Mouse (Mus musculus) lung, embryonic 14.5 days (tissue): Measurements from ENCODE around the gene 2610528J11Rik. TPM values are rescaled to one million over a fixed set of nuclear protein-coding genes. Genes with fewer than 3 reads are reported as not detected.

Experiments used
- ATAC-seq: fragments of 200-750 bp; cut with Nextera tagmentation; 2 replicates; pipeline ENCODE4 v1.8.0; 2017; ENCODE audit warnings: mild to moderate bottlenecking, moderate TSS enrichment, moderate library complexity; ENCODE audit not compliant: insufficient read depth
- DNase-seq: peaks from one replicate; pipeline ENCODE4 v3.0.0-alpha.2; 2015
- H3K27ac ChIP-seq: fragments of 300-500 bp; sonication (generic); 2 replicates; pipeline ENCODE4 v1.5.1; 2014; ENCODE audit warnings: low read depth, mild to moderate bottlenecking, moderate library complexity
- H3K27me3 ChIP-seq: fragments of 300-500 bp; sonication (generic); 2 replicates; pipeline ENCODE4 v1.6.1; 2014; ENCODE audit warnings: low read length, control low read depth; ENCODE audit not compliant: insufficient read depth
- H3K36me3 ChIP-seq: fragments of 300-500 bp; sonication (generic); 2 replicates; pipeline ENCODE4 v1.6.1; 2014; ENCODE audit warnings: control low read depth; ENCODE audit not compliant: insufficient read depth
- H3K4me1 ChIP-seq: fragments of 300-500 bp; sonication (generic); 2 replicates; pipeline ENCODE4 v1.6.1; 2014; ENCODE audit warnings: antibody characterized with exemption, control low read depth; ENCODE audit not compliant: insufficient read depth
- H3K4me2 ChIP-seq: fragments of 300-500 bp; sonication (generic); 2 replicates; pipeline ENCODE4 v1.6.1; 2014; ENCODE audit warnings: mild to moderate bottlenecking
- H3K4me3 ChIP-seq: fragments of 300-500 bp; sonication (generic); 2 replicates; pipeline ENCODE4 v1.5.1; 2014; ENCODE audit warnings: low read depth, low read length
- H3K9ac ChIP-seq: fragments of 300-500 bp; sonication (generic); 2 replicates; pipeline ENCODE4 v1.6.1; 2014
- H3K9me3 ChIP-seq: fragments of 300-500 bp; sonication (generic); 2 replicates; pipeline ENCODE4 v1.6.1; 2016; ENCODE audit warnings: low read depth, low read length, control low read depth
- CTCF ChIP-seq: IDR thresholded peaks from 2 replicates; pipeline ENCODE4 v1.5.1; 2016; ENCODE audit warnings: antibody characterized with exemption, low read depth
- WGBS: fragments of 180-500 bp; shearing (Covaris S2); extraction: QIAGEN DNeasy Blood & Tissue Kit; methylation state at CpG from one replicate; pipeline ENCODE4 v1.1.7; 2014; 5-methylcytosine and 5-hydroxymethylcytosine counted together
- polyA plus RNA-seq: library from polyadenylated mRNA; unstranded; fragments of >200 nt; fragmentation: Nextera tagmentation; extraction: Ambion mirVana; gene quantifications from 2 replicates; pipeline ENCODE4 v1.2.1, GENCODE M21; 2014

2610528J11Rik gene
- polyA plus RNA-seq, 1 experiment from 2014 or later = 10.3 TPM

- ATAC-seq = no peak
Observed at GRCm38 (mm10) chr4:118553039-118553649, 26.3 kb downstream of the 2610528J11Rik start.

GRCm38 (mm10) chr4:118564062-118564925 is 37.5 kb downstream of the 2610528J11Rik start:
- 71% methylated on average over 13 of the region's 13 CpGs for WGBS
- no peak for ATAC-seq
- H3K4me1 ChIP-seq = no peaks in the 10 kb centered on the region
- H3K9me3 ChIP-seq = no peaks in the 10 kb centered on the region
- no peak overlapping the region for H3K9ac ChIP-seq
- no peak overlapping the region for H3K4me3 ChIP-seq
- no peaks in the 10 kb centered on the region for H3K36me3 ChIP-seq
- no peaks in the 10 kb centered on the region for H3K27me3 ChIP-seq
- peak; percentile 34 for DNase-seq
- no peak for TF ChIP-seq CTCF
- no peak overlapping the region for H3K4me2 ChIP-seq
- H3K27ac ChIP-seq = no peak overlapping the region

More at GRCm38 (mm10) chr4:118553039-118553649, 26.3 kb downstream of the 2610528J11Rik start:
- Histone ChIP-seq H3K36me3 (no peaks in the 10 kb centered on the region), H3K27ac (no peak overlapping the region), H3K9me3 (no peaks in the 10 kb centered on the region), H3K27me3 (no peaks in the 10 kb centered on the region), H3K4me3 (no peak overlapping the region), H3K4me2 (no peak overlapping the region), H3K9ac (no peak overlapping the region), H3K4me1 (no peaks in the 10 kb centered on the region)
- WGBS = 64% methylated on average over 3 of the region's 3 CpGs
- TF ChIP-seq CTCF = no peak
- peak; percentile 24 for DNase-seq

- Histone ChIP-seq H3K9me3 (no peaks in the 10 kb centered on the region), H3K4me2 (no peak overlapping the region), H3K27ac (no peak overlapping the region), H3K4me3 (no peak overlapping the region), H3K9ac (no peak overlapping the region), H3K4me1 (no peaks in the 10 kb centered on the region), H3K36me3 (no peaks in the 10 kb centered on the region), H3K27me3 (no peaks in the 10 kb centered on the region)
- DNase-seq (no peak), ATAC-seq (no peak)
- no peak for TF ChIP-seq CTCF
- WGBS = 57% methylated on average over 3 of the region's 3 CpGs
Observed at GRCm38 (mm10) chr4:118564926-118565279, 38.1 kb downstream of the 2610528J11Rik start.

- no peak for ATAC-seq
- Histone ChIP-seq H3K9me3 (no peaks in the 10 kb centered on the region), H3K9ac (no peak overlapping the region), H3K4me3 (no peak overlapping the region), H3K4me1 (no peaks in the 10 kb centered on the region), H3K36me3 (no peaks in the 10 kb centered on the region), H3K27ac (no peak overlapping the region), H3K4me2 (no peak overlapping the region), H3K27me3 (no peaks in the 10 kb centered on the region)
- peak; percentile 97 for TF ChIP-seq CTCF
- 33% methylated on average over 7 of the region's 7 CpGs for WGBS
- DNase-seq = peak; percentile 78
Observed at GRCm38 (mm10) chr4:118566161-118566676, 39.4 kb downstream of the 2610528J11Rik start.

GRCm38 (mm10) chr4:118568709-118569108 is 41.9 kb downstream of the 2610528J11Rik start:
- Histone ChIP-seq H3K36me3 (no peaks in the 10 kb centered on the region), H3K4me1 (no peaks in the 10 kb centered on the region), H3K4me2 (no peak overlapping the region), H3K4me3 (no peak overlapping the region), H3K27ac (no peak overlapping the region), H3K27me3 (no peaks in the 10 kb centered on the region), H3K9me3 (no peaks in the 10 kb centered on the region), H3K9ac (no peak overlapping the region)
- no peak for DNase-seq
- ATAC-seq = 0 out of 2 replicates have a peak, but pooled peaks have one; percentile 14
- no peak for TF ChIP-seq CTCF
- WGBS = 54% methylated on average over 10 of the region's 10 CpGs

GRCm38 (mm10) chr4:118569320-118569719 is 42.5 kb downstream of the 2610528J11Rik start:
- WGBS = 58% methylated on average over 23 of the region's 23 CpGs
- H3K4me3 ChIP-seq = no peak overlapping the region
- no peaks in the 10 kb centered on the region for H3K27me3 ChIP-seq
- ATAC-seq (no peak), DNase-seq (no peak)
- TF ChIP-seq CTCF = no peak
- H3K36me3 ChIP-seq = no peaks in the 10 kb centered on the region
- no peak overlapping the region for H3K27ac ChIP-seq
- H3K9me3 ChIP-seq = no peaks in the 10 kb centered on the region
- H3K4me1 ChIP-seq = no peaks in the 10 kb centered on the region
- no peak overlapping the region for H3K9ac ChIP-seq
- no peak overlapping the region for H3K4me2 ChIP-seq

- TF ChIP-seq CTCF = no peak
- Histone ChIP-seq H3K27me3 (no peaks in the 10 kb centered on the region), H3K4me3 (no peak overlapping the region), H3K36me3 (no peaks in the 10 kb centered on the region), H3K9ac (no peak overlapping the region), H3K4me2 (no peak overlapping the region), H3K27ac (no peak overlapping the region), H3K9me3 (no peaks in the 10 kb centered on the region), H3K4me1 (no peaks in the 10 kb centered on the region)
- ATAC-seq (no peak), DNase-seq (no peak)
- WGBS = 70% methylated on average over 15 of the region's 15 CpGs
Observed at GRCm38 (mm10) chr4:118571441-118571840, 44.6 kb downstream of the 2610528J11Rik start.
